Mouse (Mus musculus) heart, embryonic 14.5 days (tissue): Measurements from ENCODE around the gene Hacl1. TPM values are rescaled to one million over a fixed set of nuclear protein-coding genes. Genes with fewer than 3 reads are reported as not detected.

ENCODE experiments used
- ATAC-seq: fragments of 200-750 bp; cut with Nextera tagmentation; 2 replicates; pipeline ENCODE4 v1.8.0; 2017; ENCODE audit warnings: low read depth, moderate TSS enrichment; ENCODE audit not compliant: insufficient number of reproducible peaks, insufficient read depth, low FRiP score
- H3K27ac ChIP-seq, 2 experiments: fragments of 200-500 bp in 1 of 2; fragments of 300-500 bp in 1 of 2; sonication (generic) in 1 of 2; replicated peaks in 1 of 2; 2 replicates each; pipeline ENCODE4 v1.5.1; 2012 to 2014; ENCODE audit warnings: low read depth in 2 of 2, low read length in 2 of 2, control low read depth in 1 of 2, mild to moderate bottlenecking in 1 of 2, mixed read lengths in 1 of 2; ENCODE audit not compliant: control insufficient read depth in 1 of 2, insufficient read depth in 1 of 2
- H3K27me3 ChIP-seq: fragments of 300-500 bp; sonication (generic); 2 replicates; pipeline ENCODE4 v1.6.1; 2014; ENCODE audit warnings: mild to moderate bottlenecking, low read length, control low read depth; ENCODE audit not compliant: control insufficient read depth, insufficient read depth
- H3K36me3 ChIP-seq: fragments of 300-500 bp; sonication (generic); 2 replicates; pipeline ENCODE4 v1.6.1; 2014; ENCODE audit warnings: mild to moderate bottlenecking, control low read depth, low read length, mixed read lengths; ENCODE audit not compliant: control insufficient read depth, insufficient read depth
- H3K4me1 ChIP-seq, 2 experiments: fragments of 200-500 bp in 1 of 2; fragments of 300-500 bp in 1 of 2; sonication (generic) in 1 of 2; 2 replicates each; pipeline ENCODE4 v1.6.1; 2012 to 2014; ENCODE audit warnings: low read length in 2 of 2, control low read depth in 1 of 2, mixed read lengths in 1 of 2; ENCODE audit not compliant: control insufficient read depth in 2 of 2, insufficient read depth in 2 of 2
- H3K4me2 ChIP-seq: fragments of 300-500 bp; sonication (generic); 2 replicates; pipeline ENCODE4 v1.6.1; 2014; ENCODE audit warnings: mild to moderate bottlenecking, low read length
- H3K4me3 ChIP-seq, 2 experiments: fragments of 200-500 bp in 1 of 2; fragments of 300-500 bp in 1 of 2; sonication (generic) in 1 of 2; 2 replicates each; pipeline ENCODE4 v1.5.1; 2012 to 2014; ENCODE audit warnings: low read length in 2 of 2, mild to moderate bottlenecking in 2 of 2, control low read depth in 1 of 2, low read depth in 1 of 2, moderate library complexity in 1 of 2; ENCODE audit not compliant: control insufficient read depth in 1 of 2, insufficient read depth in 1 of 2
- H3K9ac ChIP-seq: fragments of 300-500 bp; sonication (generic); 2 replicates; pipeline ENCODE4 v1.6.1; 2014; ENCODE audit warnings: mild to moderate bottlenecking, low read length
- H3K9me3 ChIP-seq: fragments of 300-500 bp; sonication (generic); 2 replicates; pipeline ENCODE4 v1.6.1; 2016; ENCODE audit warnings: low read length, control low read depth; ENCODE audit not compliant: control insufficient read depth
- WGBS: fragments of 180-500 bp; shearing (Covaris S2); extraction: QIAGEN DNeasy Blood & Tissue Kit; methylation state at CpG from one replicate; pipeline ENCODE4 v1.1.7; 2014; 5-methylcytosine and 5-hydroxymethylcytosine counted together
- polyA plus RNA-seq: library from polyadenylated mRNA; unstranded; fragments of >200 nt; fragmentation: Nextera tagmentation; extraction: Ambion mirVana; gene quantifications from 2 replicates; pipeline ENCODE4 v1.2.1, GENCODE M21; 2014

Hacl1 gene
- polyA plus RNA-seq, 1 experiment from 2014 or later, result 14.3 TPM

DNA sequence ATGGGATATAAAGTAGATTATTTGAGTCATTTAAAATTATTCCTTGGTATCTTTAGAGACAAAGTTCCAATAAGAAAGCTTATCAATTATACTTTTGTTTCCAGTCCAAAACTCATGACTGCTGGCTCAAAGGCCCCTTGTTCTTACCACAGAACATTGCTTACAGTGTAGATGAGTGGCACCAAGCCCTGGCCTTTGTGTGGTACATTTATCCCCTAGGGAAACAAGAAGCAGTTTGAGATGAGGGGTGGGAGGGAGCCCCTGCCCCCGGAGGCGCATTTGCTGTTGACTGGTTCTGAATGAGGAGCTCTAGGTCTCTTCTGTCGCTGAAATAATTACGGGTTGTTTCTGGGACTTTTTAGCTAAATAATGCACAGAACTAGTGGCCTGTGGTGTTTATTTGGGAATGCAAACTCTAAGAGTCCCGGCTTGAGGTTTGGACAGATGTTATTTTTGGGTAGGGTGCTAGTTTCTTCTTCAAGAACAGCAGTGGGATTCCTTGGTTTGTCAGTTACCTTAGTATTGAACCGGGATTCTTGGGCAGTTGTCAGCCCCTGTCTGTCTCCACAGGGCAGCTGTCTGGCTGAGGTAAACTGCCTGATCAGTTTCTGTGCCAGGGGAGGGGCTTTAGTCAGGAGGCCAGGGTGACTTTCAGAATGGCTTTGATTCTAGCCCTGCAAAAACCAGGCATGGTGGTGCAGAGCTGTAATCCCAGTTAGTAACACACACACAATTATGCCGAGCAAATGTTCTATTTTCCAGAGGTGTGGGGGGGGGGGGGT is 19.4 kb upstream of the Hacl1 start:
- no peak overlapping the region for H3K4me3 ChIP-seq
- H3K4me2 ChIP-seq, result no peak overlapping the region
- H3K36me3 ChIP-seq, result no peaks in the 10 kb centered on the region
- H3K27ac ChIP-seq, result peak overlapping the region; percentile 95 to 97
- no peak for ATAC-seq
- H3K9me3 ChIP-seq, result no peaks in the 10 kb centered on the region
- H3K27me3 ChIP-seq, result no peaks in the 10 kb centered on the region
- WGBS, result 65% methylated on average over 7 of the region's 7 CpGs
- H3K4me1 ChIP-seq, result peaks cover 58 to 65% of the 10 kb centered on the region in 2 experiments
- peak overlapping the region; percentile 21; the same call in 1 of the 2 replicates for H3K9ac ChIP-seq

DNA sequence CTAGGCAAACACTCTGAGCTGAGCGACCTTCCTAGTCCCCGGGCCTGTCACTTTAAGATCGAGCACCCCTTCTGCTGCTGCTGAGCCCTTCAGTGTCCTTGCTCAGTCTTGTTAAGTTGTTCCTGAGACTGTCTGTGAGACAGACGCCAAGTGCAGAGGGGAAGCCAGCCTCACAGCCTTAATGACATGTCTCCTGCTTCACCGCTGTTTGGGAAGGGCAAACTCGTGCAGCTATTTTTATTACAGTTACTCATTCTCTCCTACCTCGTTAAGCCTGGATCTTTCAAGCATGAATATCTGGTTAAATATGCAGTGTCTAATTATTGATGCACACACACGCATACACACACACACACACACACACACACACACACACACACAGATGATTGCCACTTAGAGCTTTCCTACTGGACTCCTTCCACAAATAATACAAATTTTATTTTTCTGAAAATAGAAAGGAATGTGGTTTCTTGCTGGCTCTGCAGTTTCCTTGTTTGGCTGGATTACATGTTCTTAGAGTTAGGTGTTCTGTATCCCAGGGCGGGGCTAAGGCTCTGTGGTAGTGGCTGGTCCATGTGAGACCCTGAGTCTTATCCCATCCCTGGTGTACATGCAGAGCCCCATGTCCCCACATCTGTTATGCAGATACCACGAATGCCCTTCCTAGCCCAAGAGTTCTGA is 18.6 kb upstream of the Hacl1 start:
- WGBS, result 21% methylated on average over 10 of the region's 10 CpGs
- no peaks in the 10 kb centered on the region for H3K36me3 ChIP-seq
- peak overlapping the region; percentile 95 to 97 for H3K27ac ChIP-seq
- peak; percentile 49; the same call in 1 of the 2 replicates for ATAC-seq
- H3K4me1 ChIP-seq, result peaks cover 52 to 63% of the 10 kb centered on the region in 2 experiments
- peak overlapping the region; percentile 47 for H3K9ac ChIP-seq
- H3K27me3 ChIP-seq, result no peaks in the 10 kb centered on the region
- no peaks in the 10 kb centered on the region for H3K9me3 ChIP-seq
- H3K4me3 ChIP-seq, result no peak overlapping the region
- H3K4me2 ChIP-seq, result peak overlapping the region; percentile 28

DNA sequence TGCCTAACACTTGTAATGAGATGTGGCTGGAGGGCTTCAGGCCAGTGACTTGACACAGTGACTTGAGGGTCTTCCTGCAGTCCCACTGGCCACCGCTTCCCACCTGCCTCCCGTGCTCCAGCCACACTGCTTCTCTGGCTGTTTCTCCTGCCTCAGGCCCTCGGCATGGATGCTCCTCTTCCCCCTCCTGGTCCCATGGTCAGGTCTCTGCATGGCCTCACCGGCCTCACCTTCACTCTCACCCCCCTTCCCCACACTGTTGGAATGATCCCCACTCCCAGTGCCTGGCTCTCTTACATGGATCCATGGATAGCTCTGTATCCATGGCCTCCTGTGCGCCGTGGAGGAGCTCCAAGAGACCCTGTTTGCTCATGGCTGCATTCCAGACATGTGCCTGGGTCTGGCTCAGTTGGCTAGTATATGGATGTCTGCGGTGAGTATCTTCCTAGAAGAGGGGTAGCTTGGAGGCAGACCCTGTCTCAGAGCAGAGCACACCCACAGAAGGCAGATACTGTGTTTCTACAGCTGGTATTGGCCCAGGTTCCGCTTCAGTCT is 17.1 kb upstream of the Hacl1 start:
- Histone ChIP-seq H3K9ac (no peak overlapping the region), H3K4me3 (no peak overlapping the region), H3K4me2 (no peak overlapping the region), H3K27ac (peak overlapping the region in 1 of 2 experiments; percentile 95; a peak in 3 of 4 replicates), H3K36me3 (no peaks in the 10 kb centered on the region), H3K9me3 (no peaks in the 10 kb centered on the region), H3K4me1 (peaks cover 40 to 54% of the 10 kb centered on the region in 2 experiments), H3K27me3 (no peaks in the 10 kb centered on the region)
- ATAC-seq, result no peak
- 90% methylated on average over 8 of the region's 8 CpGs for WGBS

DNA sequence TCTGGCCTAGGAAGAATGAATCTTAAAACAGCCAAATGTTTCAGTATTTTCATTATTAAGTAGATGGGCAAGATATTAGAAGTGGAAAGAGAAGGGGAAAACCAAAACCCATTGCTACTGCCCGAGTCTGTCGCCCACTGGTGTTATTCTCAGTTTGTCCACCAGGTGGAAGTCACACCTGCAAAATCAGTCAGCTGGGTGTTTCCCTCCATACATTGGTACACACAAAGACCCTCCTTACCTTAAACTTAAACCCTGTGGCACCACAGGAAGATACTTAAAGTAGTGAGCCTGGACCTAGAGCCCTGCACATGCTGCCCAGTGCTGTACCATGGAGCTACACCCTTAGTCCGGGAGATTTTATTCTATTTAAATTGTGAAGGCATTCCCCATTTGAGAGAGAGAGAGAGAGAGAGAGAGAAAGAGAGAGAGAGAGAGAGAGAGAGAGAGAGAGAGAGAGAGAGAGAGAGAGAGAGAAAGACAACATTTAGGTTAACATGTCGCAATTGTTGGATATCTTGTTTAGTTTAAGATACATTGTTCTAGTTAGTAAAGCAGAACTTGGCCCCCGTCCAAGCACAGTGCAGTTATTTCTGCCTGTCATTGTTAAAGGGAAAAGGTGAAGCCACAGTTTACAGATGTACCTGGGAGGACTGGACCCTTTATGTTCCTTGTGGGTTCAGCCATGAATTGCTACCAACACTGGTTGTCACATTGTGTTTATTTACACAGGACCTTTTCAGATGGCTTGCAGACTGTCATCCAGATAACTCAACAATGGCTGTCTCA is 16.0 kb upstream of the Hacl1 start:
- Histone ChIP-seq H3K9ac (no peak overlapping the region), H3K36me3 (no peaks in the 10 kb centered on the region), H3K4me2 (no peak overlapping the region), H3K9me3 (no peaks in the 10 kb centered on the region), H3K27me3 (no peaks in the 10 kb centered on the region), H3K4me1 (peaks cover 32 to 42% of the 10 kb centered on the region in 2 experiments), H3K27ac (peak overlapping the region; percentile 12 to 95; a peak in 2 of 4 replicates), H3K4me3 (no peak overlapping the region)
- ATAC-seq, result no peak
- WGBS, result 31% methylated on average over 5 of the region's 5 CpGs

DNA sequence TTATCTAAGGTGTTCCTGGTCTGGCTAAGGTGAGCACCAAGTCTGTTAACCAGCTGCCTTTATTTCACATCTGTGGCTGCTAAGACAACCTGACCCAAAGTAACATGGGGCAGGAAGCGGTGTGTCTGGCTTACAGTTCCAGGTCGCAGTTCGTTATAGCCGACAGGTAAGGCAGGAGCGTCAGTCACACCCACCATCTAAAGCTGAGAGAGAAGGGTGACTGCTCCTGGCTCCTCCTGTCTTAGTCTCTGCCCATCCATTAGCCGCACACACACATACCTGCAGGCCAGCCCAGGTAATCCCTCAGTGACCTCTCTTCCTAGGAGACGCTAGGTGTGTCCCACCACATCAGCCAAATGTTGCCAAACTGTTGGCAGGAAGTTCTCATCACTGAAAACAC is 15.3 kb upstream of the Hacl1 start:
- H3K27me3 ChIP-seq, result no peaks in the 10 kb centered on the region
- ATAC-seq, result no peak
- H3K4me1 ChIP-seq, result peaks cover 30 to 38% of the 10 kb centered on the region in 2 experiments

DNA sequence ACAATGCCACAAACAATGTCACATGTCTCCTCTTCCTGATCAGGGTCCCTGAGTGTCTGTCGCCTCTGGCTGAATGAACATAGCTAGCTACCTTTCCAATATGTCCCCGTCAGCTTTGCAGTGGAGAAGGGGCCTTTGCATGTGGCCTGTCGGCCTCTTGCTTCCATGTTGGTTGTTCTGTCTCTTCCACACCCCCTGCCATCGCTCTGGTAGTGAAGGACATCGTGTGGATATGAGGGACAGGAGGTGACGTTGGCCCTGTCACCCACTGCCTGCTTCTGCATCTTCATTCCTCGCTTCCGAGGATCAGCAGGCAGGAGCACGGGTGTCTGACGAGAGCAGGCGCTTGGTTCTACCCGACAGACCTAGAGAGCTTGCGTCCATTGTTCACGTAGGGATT is 14.3 kb upstream of the Hacl1 start:
- no peaks in the 10 kb centered on the region for H3K9me3 ChIP-seq
- H3K9ac ChIP-seq, result no peak overlapping the region
- no peak overlapping the region for H3K4me3 ChIP-seq
- 85% methylated on average over 14 of the region's 14 CpGs for WGBS
- ATAC-seq, result no peak
- no peaks in the 10 kb centered on the region for H3K36me3 ChIP-seq
- no peaks in the 10 kb centered on the region for H3K27me3 ChIP-seq
- peaks cover 22 to 30% of the 10 kb centered on the region in 2 experiments for H3K4me1 ChIP-seq
- H3K4me2 ChIP-seq, result no peak overlapping the region
- no peak overlapping the region for H3K27ac ChIP-seq

More for the DNA sequence above, 15.3 kb upstream of the Hacl1 start:
- no peak overlapping the region for H3K4me2 ChIP-seq
- no peak overlapping the region for H3K9ac ChIP-seq
- H3K9me3 ChIP-seq, result no peaks in the 10 kb centered on the region
- no peak overlapping the region for H3K27ac ChIP-seq
- no peak overlapping the region for H3K4me3 ChIP-seq
- WGBS, result 67% methylated on average over 7 of the region's 7 CpGs
- no peaks in the 10 kb centered on the region for H3K36me3 ChIP-seq

DNA sequence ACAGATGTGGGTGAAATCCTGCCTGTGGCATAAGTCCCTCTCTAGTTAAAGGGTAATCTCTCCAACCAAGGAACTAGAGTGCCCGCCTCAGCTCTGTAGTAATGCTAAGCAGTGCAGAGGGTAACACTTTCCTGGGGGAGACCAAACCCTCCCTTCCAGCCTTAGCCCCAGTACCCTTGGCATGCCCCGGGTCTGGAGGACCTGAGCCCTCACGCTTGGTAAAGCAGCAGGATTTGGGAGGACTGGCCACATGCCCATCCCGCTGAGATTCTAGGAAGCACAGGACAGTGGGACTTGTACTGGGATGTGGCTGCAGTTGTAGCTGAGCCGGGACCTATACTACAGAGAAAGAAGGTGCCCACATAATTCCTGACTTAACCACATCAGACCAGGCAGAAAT is 13.7 kb upstream of the Hacl1 start:
- H3K27me3 ChIP-seq, result no peaks in the 10 kb centered on the region
- H3K36me3 ChIP-seq, result no peaks in the 10 kb centered on the region
- no peaks in the 10 kb centered on the region for H3K9me3 ChIP-seq
- H3K4me1 ChIP-seq, result peaks cover 18 to 26% of the 10 kb centered on the region in 2 experiments
- no peak overlapping the region for H3K4me2 ChIP-seq
- no peak overlapping the region for H3K27ac ChIP-seq
- 87% methylated on average over 5 of the region's 5 CpGs for whole genome bisulfite sequencing
- H3K9ac ChIP-seq, result no peak overlapping the region
- no peak overlapping the region for H3K4me3 ChIP-seq
- no peak for ATAC-seq
